Mouse (Mus musculus): Measurements from ENCODE around the gene Ube2t.

The Ube2t gene

DNA sequence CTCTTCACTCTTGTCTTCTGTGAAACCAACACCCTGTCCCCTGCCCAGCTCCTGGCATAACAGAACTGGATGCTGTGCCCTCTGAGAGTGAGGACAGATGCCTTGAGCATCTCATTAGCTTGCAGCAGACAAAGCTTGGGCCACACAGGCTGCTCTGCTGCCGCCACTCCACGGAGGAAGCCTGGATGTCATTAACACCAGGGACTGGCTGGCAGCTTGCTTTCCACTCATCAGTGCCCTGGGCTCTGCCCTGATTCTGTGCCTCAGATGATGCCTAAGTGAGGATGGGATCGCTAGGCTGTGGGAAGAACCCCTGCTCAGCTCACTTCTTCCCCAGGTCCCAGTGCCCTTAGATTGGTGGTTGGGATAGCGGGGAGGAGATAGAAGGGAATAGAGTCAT, 33.1 kb downstream of the Ube2t start:
- DNase-seq (ENCODE audit: low read depth, low spot score), result no peak

DNA sequence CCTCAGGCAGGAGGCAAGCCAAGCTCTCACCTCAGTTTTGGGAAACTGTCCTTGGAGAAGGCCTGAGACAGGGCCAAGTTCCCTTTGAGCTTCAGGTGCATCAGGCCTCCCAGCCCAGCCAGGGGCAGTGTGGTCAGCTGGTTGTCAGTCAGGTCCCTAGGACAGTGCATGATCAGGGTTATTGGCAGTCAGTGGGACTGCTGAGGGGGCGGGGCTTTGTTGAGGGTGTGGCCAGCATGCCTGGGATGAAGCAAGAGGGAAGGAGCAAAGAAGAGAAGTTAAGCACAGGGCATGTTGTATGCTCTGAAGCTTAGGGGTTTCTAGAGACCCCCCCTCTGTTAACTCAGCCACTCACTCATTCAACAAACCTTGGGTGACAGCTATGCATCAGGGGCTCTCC, 33.6 kb downstream of the Ube2t start:
- DNase-seq (ENCODE audit: low read depth, low spot score), result no peak

DNA sequence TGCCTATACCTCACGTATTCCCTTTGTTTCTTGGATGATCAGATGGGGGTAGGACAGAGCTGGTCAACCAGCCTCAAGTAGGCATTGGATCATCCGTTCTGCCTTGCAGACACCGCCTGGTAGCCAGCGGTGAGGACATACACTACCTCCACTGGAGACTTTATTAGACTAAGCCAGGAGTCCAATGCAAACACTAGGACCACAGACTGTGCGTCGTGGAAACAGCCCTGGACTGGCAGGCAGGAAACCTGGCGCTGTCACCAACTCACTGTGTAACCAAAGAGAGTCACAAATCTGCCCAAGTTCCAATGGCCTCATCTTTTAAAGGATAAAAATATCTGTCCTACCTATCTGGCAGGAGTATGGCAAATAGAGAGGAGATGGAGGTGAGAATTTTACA, 34.1 kb downstream of the Ube2t start:
- DNase-seq (ENCODE audit: low read depth, low spot score), result no peak

DNA sequence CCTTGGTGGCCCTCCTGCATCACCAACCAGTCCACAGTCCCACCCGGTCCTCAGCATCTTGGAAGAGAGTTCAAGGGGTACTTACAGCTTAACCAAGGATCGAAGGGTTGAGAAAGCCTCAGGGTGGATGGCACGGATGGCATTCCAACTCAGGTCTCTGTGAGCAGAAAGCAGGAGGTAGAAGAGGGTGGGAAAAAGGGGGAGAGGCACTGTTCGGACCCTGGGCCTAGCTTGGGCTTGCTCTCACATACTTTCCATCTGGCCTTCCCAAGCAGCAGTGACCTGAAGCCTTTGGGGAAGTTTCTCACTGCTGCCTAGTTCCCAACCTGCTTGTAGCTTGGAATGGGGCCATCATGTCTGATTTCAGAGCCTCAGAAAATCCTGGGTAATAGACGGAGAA, 35.2 kb downstream of the Ube2t start:
- no peak for DNase-seq (ENCODE audit: low read depth, low spot score)

DNA sequence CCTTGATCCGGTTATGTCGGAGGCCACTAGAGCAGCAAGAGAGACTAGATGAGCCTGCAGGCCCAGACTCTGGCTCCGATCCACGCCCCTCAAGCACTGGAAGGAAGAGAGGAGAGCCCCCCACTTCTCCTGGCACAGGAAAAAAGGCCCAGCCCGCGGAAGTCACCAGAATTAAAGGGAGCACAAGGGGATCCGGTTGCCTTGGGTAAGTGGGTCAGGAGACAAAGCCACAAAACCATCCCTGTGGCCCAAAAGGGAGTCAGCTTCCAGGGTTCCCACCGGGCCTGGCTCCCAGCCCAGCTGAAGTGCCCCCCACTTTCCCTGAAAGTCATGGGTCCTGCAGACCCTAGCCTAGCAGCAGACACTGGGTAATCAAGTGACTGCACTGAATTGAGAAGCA, 35.9 kb downstream of the Ube2t start:
- no peak for DNase-seq (ENCODE audit: low read depth, low spot score)

DNA sequence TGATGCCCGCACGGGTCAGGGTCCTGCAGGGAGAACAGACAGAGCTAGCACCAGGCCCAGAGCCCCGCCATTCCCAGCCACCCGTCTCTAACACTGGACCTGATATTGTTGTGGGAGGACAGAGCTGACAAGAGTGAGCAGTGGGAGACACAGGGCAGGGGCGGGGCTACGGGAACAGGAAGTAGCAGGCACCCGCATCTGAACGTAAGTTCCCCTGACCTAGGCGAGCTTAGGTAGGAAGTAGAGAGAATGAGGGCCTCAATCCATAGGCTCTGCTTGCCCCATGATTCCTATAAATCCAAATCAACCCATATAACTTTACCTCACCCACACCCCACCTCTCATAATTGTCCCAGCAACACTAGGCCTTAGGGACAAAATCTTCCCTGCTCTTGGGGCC, 38.2 kb downstream of the Ube2t start:
- DNase-seq (ENCODE audit: low read depth, low spot score), result no peak

DNA sequence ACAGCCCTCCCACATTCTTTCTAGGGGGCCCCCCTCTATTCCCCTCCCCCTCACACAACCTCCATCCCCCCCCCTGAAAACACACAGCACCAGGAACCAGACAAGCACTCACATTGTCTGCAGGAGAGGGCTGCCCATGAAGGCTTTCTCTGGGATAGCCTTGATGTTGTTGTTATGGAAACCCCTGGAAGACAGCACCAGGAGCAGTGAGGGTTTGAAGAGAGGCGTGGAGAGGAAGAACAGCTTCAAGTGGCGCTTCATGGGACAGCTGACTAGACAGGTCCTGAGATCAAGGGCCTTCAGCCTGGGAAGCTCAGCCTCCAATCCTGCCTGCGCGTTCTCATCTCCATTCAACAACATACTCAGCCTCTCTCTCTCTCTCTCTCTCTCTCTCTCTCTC, 41.0 kb downstream of the Ube2t start:
- no peak for DNase-seq (ENCODE audit: low read depth, low spot score)

DNA sequence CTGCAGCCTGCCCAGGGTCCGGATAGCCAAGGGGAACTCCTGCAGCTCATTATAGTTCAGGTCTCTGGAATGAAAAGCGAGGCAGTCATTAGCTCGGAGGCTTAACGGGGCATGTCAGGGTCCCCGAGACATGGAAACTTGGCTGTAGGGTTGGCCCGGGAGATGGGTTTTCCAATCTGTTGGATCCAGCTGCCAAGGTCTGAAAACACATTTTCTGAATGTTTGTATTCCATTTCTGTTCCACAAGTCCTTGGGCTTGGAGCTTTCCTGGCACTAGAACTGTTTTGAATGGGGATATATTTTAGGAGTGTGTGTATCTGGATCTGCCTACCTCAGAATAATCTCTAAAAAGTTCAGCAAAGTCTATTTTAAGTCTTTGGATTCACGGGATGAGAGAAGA, 43.3 kb downstream of the Ube2t start:
- DNase-seq (ENCODE audit: low read depth, low spot score), result no peak

DNA sequence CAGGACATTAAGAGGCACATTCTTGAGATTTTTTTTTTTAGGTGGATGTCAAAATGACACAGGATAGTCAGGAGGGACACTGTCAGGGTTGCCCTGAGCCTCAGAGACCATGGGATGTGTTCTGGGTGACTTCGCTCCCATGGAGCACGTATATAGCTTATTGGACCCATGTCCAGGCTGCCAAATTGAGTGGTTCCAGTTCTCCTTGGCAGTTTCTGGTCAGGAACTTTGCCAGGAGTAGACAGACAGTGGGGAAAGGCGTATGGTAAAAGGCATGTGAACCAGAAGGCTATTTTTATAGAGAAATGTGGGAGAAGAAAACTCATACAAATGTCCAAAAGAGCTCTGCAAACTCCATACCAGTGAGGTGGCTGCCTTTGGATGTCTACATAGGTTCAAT, 47.5 kb downstream of the Ube2t start:
- no peak for DNase-seq (ENCODE audit: low read depth, low spot score)

DNA sequence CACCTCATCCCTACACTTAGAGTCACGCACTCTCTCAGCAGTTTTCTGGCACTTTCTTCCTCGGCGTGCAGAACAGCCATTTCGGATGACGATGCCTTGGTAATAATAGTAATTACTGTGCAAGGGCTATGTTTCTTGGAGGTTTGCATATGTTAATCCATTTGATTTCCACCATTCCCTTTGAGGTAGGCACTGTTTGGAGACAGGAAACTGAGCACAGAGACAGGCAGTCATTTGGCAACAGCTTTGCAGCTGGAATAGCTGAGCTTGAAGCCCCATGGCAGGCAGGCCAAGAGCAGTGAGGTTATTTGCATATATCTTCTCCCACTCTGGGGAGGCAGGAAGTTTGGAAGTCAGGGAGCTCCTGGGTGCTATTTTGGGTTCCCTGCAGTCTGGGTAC, 49.5 kb downstream of the Ube2t start:
- no peak for DNase-seq (ENCODE audit: low read depth, low spot score)

DNA sequence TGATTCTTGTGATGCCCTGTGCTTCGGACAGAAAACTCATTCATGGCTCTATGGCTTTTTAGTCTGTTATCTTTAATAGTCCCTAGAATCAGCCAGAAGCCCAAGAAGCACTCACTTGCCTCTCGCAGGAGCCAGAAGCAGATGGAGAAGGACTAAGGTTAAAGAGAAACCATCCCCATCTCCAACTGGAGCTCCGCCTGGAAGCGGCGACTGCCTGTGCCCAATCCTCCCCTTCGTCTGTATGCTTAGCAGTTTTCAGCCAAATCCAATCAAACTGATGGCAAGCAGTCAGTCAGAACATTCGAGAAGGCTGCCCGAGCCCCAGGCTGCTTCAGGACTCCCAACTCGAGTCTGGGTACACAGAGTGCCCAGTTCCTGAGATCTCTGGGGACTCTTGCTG, 50.1 kb downstream of the Ube2t start:
- no peak for DNase-seq (ENCODE audit: low read depth, low spot score)

DNA sequence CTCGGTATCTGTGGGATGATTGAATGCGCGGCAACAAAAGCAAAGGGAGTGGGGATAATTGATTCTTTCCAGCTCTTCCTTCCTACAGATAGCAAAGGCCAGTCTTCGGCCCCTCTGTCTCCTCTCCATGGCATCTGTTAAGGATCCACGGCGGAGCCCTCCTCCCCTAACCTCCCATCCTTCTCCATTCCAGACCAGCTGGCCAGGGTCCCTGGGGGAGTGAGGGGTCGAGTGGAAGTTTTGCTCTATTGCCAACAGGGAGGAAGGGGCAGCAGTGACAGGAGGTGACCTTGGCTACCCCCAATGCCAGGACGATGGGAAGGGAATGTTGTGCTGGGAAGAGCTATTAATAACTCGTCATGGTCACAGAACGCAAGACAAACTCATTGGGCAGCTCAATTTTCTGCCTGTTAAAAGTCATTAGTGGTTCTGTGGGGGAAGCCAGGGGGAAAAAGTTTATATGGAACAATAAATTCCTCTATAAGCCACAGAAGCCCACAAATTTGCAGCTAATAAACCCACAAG, 52.6 kb downstream of the Ube2t start:
- no peak for DNase-seq (ENCODE audit: low read depth, low spot score)

DNA sequence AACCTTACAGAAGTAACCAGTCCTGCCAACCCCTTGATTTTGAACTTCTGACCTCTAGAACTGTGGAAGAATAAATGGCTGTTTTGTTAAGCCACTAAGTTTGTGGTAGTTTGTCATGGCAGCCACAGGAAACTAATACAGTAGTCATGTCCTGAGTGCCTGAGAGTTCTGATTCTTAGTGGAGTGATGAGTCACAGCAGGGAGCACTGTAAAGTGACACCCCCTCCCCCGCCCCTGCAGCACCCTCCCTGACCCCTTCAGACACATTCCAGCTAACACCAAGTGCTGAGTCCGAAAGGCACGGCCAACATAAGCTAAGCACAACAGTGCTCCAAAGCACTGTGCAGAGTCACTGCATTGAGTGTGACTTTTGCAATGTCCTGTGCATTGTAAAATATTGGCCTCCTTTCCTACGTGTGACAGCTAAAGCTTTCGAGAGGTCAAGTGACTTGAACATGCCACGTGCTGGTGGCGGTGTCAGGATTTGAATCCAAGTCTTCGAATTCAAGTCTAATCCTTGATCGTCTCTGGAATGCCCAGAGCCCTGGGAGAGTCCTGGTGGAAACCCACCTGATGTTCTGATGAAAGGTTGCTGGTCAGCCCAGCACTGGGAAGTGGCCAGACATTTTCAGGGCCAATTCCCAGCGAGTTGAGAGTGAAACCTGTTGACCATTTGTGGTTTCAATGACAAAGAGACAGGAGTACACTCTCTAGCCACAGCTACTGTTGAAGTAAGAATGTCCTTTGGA, 54.7 kb downstream of the Ube2t start:
- no peak for DNase-seq (ENCODE audit: low read depth, low spot score)

DNA sequence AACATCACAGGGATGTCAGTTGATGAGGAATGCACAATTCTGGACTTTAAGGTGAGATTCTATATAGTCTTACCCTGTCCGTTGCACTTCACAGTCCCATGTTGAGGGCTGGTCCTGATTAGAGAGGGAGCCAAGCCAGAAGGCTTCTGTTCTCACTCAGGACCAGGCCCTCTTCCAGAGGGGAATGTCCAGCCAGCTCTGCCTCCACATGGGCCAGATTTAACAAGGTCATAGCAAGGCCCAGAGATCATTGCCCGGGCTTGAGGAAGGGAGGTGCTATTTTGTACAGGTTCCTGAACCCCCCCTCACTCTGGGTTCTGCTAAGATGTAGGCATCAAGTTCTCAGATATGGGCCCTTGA, 55.3 kb downstream of the Ube2t start:
- no peak for DNase-seq (ENCODE audit: low read depth, low spot score)

DNA sequence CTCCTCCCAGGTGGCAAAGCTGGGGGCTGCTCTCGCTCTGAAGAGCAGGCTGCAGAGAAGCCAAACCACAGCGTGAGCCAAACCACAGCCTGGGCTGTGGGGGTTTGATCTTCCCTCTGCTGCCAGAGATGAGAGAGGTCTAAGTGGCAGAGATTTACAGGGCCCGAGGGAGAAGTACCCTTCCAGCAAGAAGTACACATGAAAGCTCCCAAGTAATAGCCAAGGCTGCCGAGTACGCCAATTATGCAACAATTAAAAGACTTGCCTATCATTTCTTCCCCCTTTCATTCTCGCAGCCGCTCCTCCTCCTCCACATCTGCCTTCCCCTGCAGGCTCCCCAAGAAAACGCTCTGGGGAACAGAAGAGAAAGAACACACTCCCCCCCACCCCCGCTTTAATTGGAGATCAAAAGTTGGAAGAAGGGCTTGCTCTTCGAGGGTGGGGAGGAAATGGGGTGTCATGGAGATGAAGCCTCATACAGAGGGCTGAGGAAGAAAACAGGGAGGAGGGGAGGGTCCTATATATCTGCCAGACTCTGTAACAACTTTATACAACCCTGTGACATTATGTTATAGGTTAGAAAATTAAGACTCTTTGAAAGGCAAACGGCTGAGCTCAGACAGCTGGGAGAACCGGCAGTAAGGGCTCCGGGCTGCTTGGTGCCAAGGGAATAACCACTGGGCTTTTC, 56.9 kb downstream of the Ube2t start:
- peak; percentile 51 for DNase-seq (ENCODE audit: low read depth, low spot score)

DNA sequence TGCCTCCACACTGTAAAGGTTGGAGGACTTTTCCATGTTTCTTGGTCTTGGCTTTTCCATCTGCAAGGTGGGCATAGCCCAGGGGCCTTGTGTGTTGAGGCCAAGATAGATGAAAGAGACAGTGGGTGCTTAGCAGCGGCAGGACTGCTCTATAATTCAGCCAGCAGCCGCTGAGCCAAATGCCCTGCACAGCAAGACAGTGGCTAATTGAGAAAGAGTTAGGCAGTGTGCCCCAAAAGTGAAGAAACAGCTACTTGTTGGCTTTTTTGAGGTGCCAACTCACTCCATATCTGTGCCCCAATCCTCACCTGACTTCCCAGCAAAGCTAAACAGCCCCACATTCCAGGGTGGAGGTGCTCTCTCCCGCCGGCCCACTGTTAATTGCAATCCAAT, 57.4 kb downstream of the Ube2t start:
- DNase-seq (ENCODE audit: low read depth, low spot score), result no peak

DNA sequence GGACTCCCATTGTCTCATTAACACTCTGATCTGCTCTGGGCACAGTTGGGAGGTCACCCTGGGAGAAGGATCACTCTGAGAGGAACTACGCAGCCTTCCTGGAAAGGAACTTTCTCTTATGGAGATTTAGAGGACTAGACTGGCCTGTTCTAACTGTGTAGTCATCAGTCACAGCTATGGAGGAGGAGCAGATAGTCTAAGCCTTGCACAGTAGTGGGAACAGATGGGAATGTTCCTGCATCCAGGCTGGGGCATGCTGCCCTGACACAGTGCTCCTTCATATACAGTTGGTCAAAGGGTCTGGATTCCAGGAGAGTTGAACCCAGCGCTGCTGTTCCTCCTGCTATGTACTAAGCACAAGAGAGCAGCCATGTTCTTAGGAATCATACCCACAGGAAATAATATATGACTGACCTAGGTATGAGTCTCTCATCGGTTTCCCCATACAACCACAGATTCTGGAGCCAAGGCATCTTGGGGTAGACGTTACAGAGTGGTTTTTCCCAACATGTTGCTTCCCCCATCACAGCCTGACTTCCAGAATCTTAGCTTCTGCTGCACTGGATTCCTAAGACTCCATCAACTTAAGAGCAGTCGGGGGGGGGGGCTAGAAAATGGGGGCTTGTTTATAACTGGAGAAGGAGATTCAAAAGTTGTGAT, 58.0 kb downstream of the Ube2t start:
- DNase-seq (ENCODE audit: low read depth, low spot score), result no peak

DNA sequence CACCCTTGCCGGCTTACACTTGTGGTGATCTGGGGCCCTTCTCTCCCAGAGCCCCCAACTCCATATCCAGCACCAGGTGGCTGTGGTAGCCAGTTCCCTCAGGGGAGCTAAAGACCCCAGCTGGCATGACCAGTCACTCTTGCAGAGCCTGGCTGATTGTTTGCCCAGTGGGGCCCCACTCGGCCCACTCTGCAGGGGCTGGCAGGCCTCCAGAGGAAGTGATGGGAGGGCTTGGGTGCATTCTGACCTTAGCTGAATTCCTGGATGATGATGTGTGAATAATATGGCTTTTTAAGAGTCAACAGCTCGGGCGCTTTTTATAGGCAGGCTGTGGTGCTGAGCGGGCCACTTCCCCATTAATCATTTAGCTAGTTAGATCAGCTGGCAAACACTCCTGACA, 58.6 kb downstream of the Ube2t start:
- peak; percentile 35 for DNase-seq (ENCODE audit: low read depth, low spot score)

DNA sequence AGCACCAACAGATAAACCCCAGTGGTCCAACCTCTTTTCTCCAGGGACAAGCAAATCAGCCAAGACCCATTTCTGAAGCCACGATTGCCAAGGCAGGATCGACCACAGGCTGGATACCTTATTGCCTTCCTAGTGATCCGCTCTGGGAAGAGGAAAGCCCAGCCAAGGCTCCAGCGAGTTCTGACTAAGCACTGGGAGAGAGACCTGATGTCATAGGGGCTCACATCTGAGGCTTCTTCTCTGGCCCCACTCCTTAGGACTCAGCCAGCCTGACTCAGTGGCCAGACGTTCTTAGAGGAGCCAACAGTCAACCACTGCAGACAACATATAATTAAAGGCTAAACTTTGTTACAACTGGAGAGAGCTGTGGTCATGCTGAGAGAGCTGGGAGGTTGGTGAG, 59.6 kb downstream of the Ube2t start:
- DNase-seq (ENCODE audit: low read depth, low spot score), result no peak

DNA sequence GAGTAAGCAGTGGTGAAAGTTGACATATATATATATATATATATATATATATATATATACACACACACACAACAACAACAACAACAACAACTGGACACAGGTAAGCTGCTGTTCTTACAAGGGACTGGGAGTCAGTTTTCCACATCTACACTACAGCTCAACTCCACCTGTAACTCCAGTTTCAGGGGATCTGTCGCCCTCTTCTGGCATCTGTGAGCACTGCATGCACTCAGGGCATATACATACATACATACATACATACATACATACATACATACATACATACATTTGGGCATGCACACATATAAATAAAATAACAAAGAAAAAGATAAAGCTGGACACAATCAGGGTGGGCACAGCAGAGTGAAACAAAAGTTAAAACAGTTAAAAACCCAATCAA, 61.2 kb downstream of the Ube2t start:
- no peak for DNase-seq (ENCODE audit: low read depth, low spot score)

Data from forelimb bud, embryonic 11.5 days (tissue).